Mouse (Mus musculus): ENCODE measurements around the gene Kif21a.

DNA sequence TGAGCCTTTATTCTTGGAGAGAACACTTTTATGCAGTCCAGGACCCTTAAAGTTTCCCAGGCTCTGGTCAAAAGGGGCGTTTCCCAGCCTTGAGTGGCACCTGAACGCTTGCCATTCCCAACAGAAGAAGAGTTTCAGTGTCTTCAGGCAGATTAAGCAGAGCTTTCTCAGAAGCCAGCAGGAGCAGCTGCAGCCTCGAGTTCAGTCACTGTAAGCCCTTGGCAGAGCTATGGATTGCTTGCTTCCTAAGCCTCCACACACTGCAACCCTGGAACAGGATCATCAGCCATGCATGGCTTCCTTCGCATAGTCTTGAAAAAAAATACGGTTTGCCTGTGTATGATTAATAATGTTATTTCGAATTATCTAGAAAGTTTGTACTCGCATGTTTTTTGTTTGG is 14.1 kb upstream of the Kif21a start:
- TF ChIP-seq CTCF (IDR thresholded peaks at IDR 0.05; ENCODE audit: borderline replicate concordance, extremely low read depth, insufficient read depth, insufficient read length) (no peak), POLR2A (IDR thresholded peaks at IDR 0.05; ENCODE audit: borderline replicate concordance, extremely low read depth, insufficient read depth, insufficient read length, poor library complexity, severe bottlenecking) (no peak)

Data from brain, embryonic 14.5 days (tissue).